Mouse (Mus musculus): ENCODE measurements around the gene Map3k4.

GRCm38 (mm10) chr17:12179339-12179738 is 139.3 kb downstream of the Map3k4 start:
- TF ChIP-seq POLR2A (IDR thresholded peaks at IDR 0.05; ENCODE audit: control insufficient read depth, low read depth, low read length) (no peak), CTCF (IDR thresholded peaks at IDR 0.05; ENCODE audit: control insufficient read depth, insufficient read depth, insufficient replicate concordance, low read depth, low read length) (no peak)
